Mouse (Mus musculus) spleen, adult 12 weeks (tissue): ENCODE data around the gene Brap.

ENCODE experiments used
- DNase-seq: peaks from one replicate; pipeline ENCODE4 v3.0.0; 2022; ENCODE audit warnings: low spot score

The Brap gene

GRCm38 (mm10) chr5:121718462-121718861 lies 58.1 kb downstream of the Brap start:
- no peak for DNase-seq

- DNase-seq: no peak
These were observed 60.7 kb downstream of the Brap start for GRCm38 (mm10) chr5:121720888-121721585.

GRCm38 (mm10) chr5:121721841-121722240 lies 61.5 kb downstream of the Brap start:
- no peak for DNase-seq

GRCm38 (mm10) chr5:121724678-121725077 lies 64.3 kb downstream of the Brap start:
- DNase-seq: no peak

GRCm38 (mm10) chr5:121730057-121730456 lies 69.7 kb downstream of the Brap start:
- DNase-seq: no peak

- no peak for DNase-seq
These were observed 76.3 kb downstream of the Brap start for GRCm38 (mm10) chr5:121736641-121737040.
